Mouse (Mus musculus) lung, postnatal 0 days (tissue): ENCODE data around the gene H2al1k.
"Not testable (repeated sequence)": the region's sequence is repeated elsewhere in the genome, so short reads cannot be mapped to it uniquely, and the experiment has no call there.

Experiments
- CTCF ChIP-seq: IDR thresholded peaks from 2 replicates; pipeline ENCODE4 v1.5.1; 2016; ENCODE audit warnings: antibody characterized with exemption, mild to moderate bottlenecking
- EP300 ChIP-seq: IDR thresholded peaks from 2 replicates; pipeline ENCODE4 v1.6.1; 2016; ENCODE audit warnings: antibody characterized with exemption, mild to moderate bottlenecking, control low read depth

- TF ChIP-seq CTCF, EP300: not testable (repeated sequence)
Observed at GRCm38 (mm10) chrX:9327954-9328353, 22.5 kb upstream of the H2al1k start.
